Mouse (Mus musculus) lung, postnatal 0 days (tissue): ENCODE data around the gene Tmem80. TPM values are rescaled to one million over a fixed set of nuclear protein-coding genes. Genes with fewer than 3 reads are reported as not detected.

Source experiments
- ATAC-seq: fragments of 200-750 bp; cut with Nextera tagmentation; 2 replicates; pipeline ENCODE4 v1.8.0; 2017; ENCODE audit warnings: moderate library complexity
- DNase-seq: peaks from one replicate; pipeline ENCODE4 v3.0.0-alpha.2; 2016; ENCODE audit warnings: low spot score
- H3K27ac ChIP-seq: fragments of 300-500 bp; sonication (generic); 2 replicates; pipeline ENCODE4 v1.5.1; 2014; ENCODE audit warnings: antibody characterized with exemption, mild to moderate bottlenecking, low read length, mixed read lengths
- H3K27me3 ChIP-seq: fragments of 300-500 bp; sonication (generic); replicated peaks from 2 replicates; pipeline ENCODE4 v1.6.1; 2014; ENCODE audit warnings: low read length, mixed read lengths; ENCODE audit not compliant: insufficient read depth
- H3K36me3 ChIP-seq: fragments of 300-500 bp; sonication (generic); 2 replicates; pipeline ENCODE4 v1.6.1; 2014; ENCODE audit warnings: low read length, mixed read lengths; ENCODE audit not compliant: insufficient read depth
- H3K4me1 ChIP-seq: fragments of 300-500 bp; sonication (generic); 2 replicates; pipeline ENCODE4 v1.6.1; 2014; ENCODE audit warnings: antibody characterized with exemption, low read depth, low read length, mixed read lengths; ENCODE audit not compliant: insufficient read depth
- H3K4me2 ChIP-seq: fragments of 300-500 bp; sonication (generic); replicated peaks from 2 replicates; pipeline ENCODE4 v1.6.1; 2014; ENCODE audit warnings: low read depth, mild to moderate bottlenecking, low read length, moderate library complexity, mixed read lengths
- H3K4me3 ChIP-seq: fragments of 300-500 bp; sonication (generic); 2 replicates; pipeline ENCODE4 v1.5.1; 2014; ENCODE audit warnings: low read depth, low read length
- H3K9ac ChIP-seq: fragments of 300-500 bp; sonication (generic); replicated peaks from 2 replicates; pipeline ENCODE4 v1.6.1; 2014; ENCODE audit warnings: low read depth, mild to moderate bottlenecking
- H3K9me3 ChIP-seq: fragments of 300-500 bp; sonication (generic); 2 replicates; pipeline ENCODE4 v1.6.1; 2016; ENCODE audit warnings: low read length, mixed read lengths
- CTCF ChIP-seq: IDR thresholded peaks from 2 replicates; pipeline ENCODE4 v1.5.1; 2016; ENCODE audit warnings: antibody characterized with exemption, mild to moderate bottlenecking
- EP300 ChIP-seq: IDR thresholded peaks from 2 replicates; pipeline ENCODE4 v1.6.1; 2016; ENCODE audit warnings: antibody characterized with exemption, mild to moderate bottlenecking, control low read depth
- WGBS: fragments of 180-500 bp; shearing (Covaris S2); extraction: QIAGEN DNeasy Blood & Tissue Kit; methylation state at CpG from one replicate; pipeline ENCODE4 v1.1.7; 2014; 5-methylcytosine and 5-hydroxymethylcytosine counted together
- polyA plus RNA-seq: library from polyadenylated mRNA; unstranded; fragments of >200 nt; fragmentation: Nextera tagmentation; extraction: Ambion mirVana; gene quantifications from 2 replicates; pipeline ENCODE4 v1.2.1, GENCODE M21; 2015

Gene Tmem80
- polyA plus RNA-seq, 1 experiment from 2014 or later: 34.7 TPM

- Histone ChIP-seq H3K4me2 (no peak overlapping the region), H3K36me3 (peaks cover 50% of the 10 kb centered on the region), H3K4me3 (no peak overlapping the region), H3K9ac (no peak overlapping the region), H3K4me1 (no peaks in the 10 kb centered on the region), H3K27ac (no peak overlapping the region), H3K27me3 (no peaks in the 10 kb centered on the region), H3K9me3 (no peaks in the 10 kb centered on the region)
- WGBS: 72% methylated on average over 1 of the region's 1 CpGs
- TF ChIP-seq CTCF: no peak
- TF ChIP-seq EP300: no peak
- ATAC-seq (no peak), DNase-seq (no peak)
Observed at GRCm38 (mm10) chr7:141317619-141318132, 9.9 kb upstream of the Tmem80 start.

- H3K4me3 ChIP-seq: no peak overlapping the region
- H3K9ac ChIP-seq: no peak overlapping the region
- H3K27me3 ChIP-seq: no peaks in the 10 kb centered on the region
- no peaks in the 10 kb centered on the region for H3K4me1 ChIP-seq
- WGBS: 78% methylated on average over 2 of the region's 2 CpGs
- TF ChIP-seq EP300 (no peak), CTCF (no peak)
- H3K9me3 ChIP-seq: no peaks in the 10 kb centered on the region
- no peak for ATAC-seq
- H3K27ac ChIP-seq: no peak overlapping the region
- H3K36me3 ChIP-seq: peaks cover 37% of the 10 kb centered on the region
- H3K4me2 ChIP-seq: no peak overlapping the region
- no peak for DNase-seq
Observed at GRCm38 (mm10) chr7:141319446-141319845, 8.1 kb upstream of the Tmem80 start.

GRCm38 (mm10) chr7:141324686-141325085 lies 2.9 kb upstream of the Tmem80 start:
- H3K4me2 ChIP-seq: no peak overlapping the region
- WGBS: 94% methylated on average over 1 of the region's 1 CpGs
- no peaks in the 10 kb centered on the region for H3K27me3 ChIP-seq
- DNase-seq: no peak
- no peak for ATAC-seq
- H3K4me3 ChIP-seq: no peak overlapping the region
- H3K9ac ChIP-seq: no peak overlapping the region
- TF ChIP-seq EP300: no peak
- no peak for TF ChIP-seq CTCF
- H3K4me1 ChIP-seq: peaks cover 17% of the 10 kb centered on the region; the same call in 1 of the 2 replicates
- H3K9me3 ChIP-seq: no peaks in the 10 kb centered on the region
- H3K27ac ChIP-seq: no peak overlapping the region
- peaks cover 11% of the 10 kb centered on the region for H3K36me3 ChIP-seq

GRCm38 (mm10) chr7:141326546-141327446 lies 743 bp upstream of the Tmem80 start:
- Histone ChIP-seq H3K4me2 (peak overlapping the region; percentile 89), H3K9ac (peak overlapping the region; percentile 83), H3K4me1 (peaks cover 17% of the 10 kb centered on the region; the same call in 1 of the 2 replicates), H3K4me3 (peak overlapping the region; percentile 52), H3K9me3 (no peaks in the 10 kb centered on the region), H3K27me3 (no peaks in the 10 kb centered on the region), H3K36me3 (peaks cover 9% of the 10 kb centered on the region), H3K27ac (peak overlapping the region; percentile 99)
- no peak for DNase-seq
- peak; percentile 11 for ATAC-seq
- WGBS: 4% methylated on average over 29 of the region's 35 CpGs
- no peak for TF ChIP-seq EP300
- TF ChIP-seq CTCF: no peak

- Histone ChIP-seq H3K36me3 (peaks cover 6% of the 10 kb centered on the region), H3K4me1 (peaks cover 17% of the 10 kb centered on the region; the same call in 1 of the 2 replicates), H3K9me3 (no peaks in the 10 kb centered on the region), H3K4me3 (peak overlapping the region; percentile 52), H3K27me3 (no peaks in the 10 kb centered on the region), H3K4me2 (peak overlapping the region; percentile 89), H3K27ac (peak overlapping the region; percentile 99), H3K9ac (peak overlapping the region; percentile 83)
- TF ChIP-seq EP300 (no peak), CTCF (no peak)
- DNase-seq (peak; percentile 47), ATAC-seq (peak; percentile 2; the same call in 1 of the 2 replicates)
- 11% methylated on average over 24 of the region's 24 CpGs for WGBS
Observed at GRCm38 (mm10) chr7:141328373-141328990, 943 bp downstream of the Tmem80 start.

- no peak overlapping the region for H3K9ac ChIP-seq
- no peak overlapping the region for H3K4me3 ChIP-seq
- H3K4me1 ChIP-seq: peaks cover 17% of the 10 kb centered on the region; the same call in 1 of the 2 replicates
- H3K27ac ChIP-seq: no peak overlapping the region
- no peak overlapping the region for H3K4me2 ChIP-seq
- DNase-seq (no peak), ATAC-seq (no peak)
- peaks cover 14% of the 10 kb centered on the region for H3K36me3 ChIP-seq
- H3K9me3 ChIP-seq: no peaks in the 10 kb centered on the region
- H3K27me3 ChIP-seq: no peaks in the 10 kb centered on the region
- TF ChIP-seq CTCF: no peak
- TF ChIP-seq EP300: no peak
Observed at GRCm38 (mm10) chr7:141330706-141331105, 3.2 kb downstream of the Tmem80 start.
